Mouse (Mus musculus) limb, embryonic 14.5 days (tissue): ENCODE results near the gene Teddm2. TPM values are rescaled to one million over a fixed set of nuclear protein-coding genes. Genes with fewer than 3 reads are reported as not detected.

Experiments
- ATAC-seq: fragments of 200-750 bp; cut with Nextera tagmentation; 2 replicates; pipeline ENCODE4 v1.8.0; 2017; ENCODE audit warnings: low read depth, moderate number of reproducible peaks, moderate TSS enrichment; ENCODE audit not compliant: low FRiP score
- DNase-seq: peaks from one replicate; pipeline ENCODE4 v3.0.0-alpha.2; 2015; ENCODE audit warnings: low spot score
- H3K27ac ChIP-seq: fragments of 300-500 bp; sonication (generic); replicated peaks from 2 replicates; pipeline ENCODE4 v1.5.1; 2014; ENCODE audit warnings: low read depth, mild to moderate bottlenecking, low read length, moderate library complexity, mixed read lengths
- H3K27me3 ChIP-seq: fragments of 300-500 bp; sonication (generic); 2 replicates; pipeline ENCODE4 v1.6.1; 2014; ENCODE audit warnings: low read length, mixed read lengths; ENCODE audit not compliant: control insufficient read depth, insufficient read depth
- H3K36me3 ChIP-seq: fragments of 300-500 bp; sonication (generic); 2 replicates; pipeline ENCODE4 v1.6.1; 2014; ENCODE audit warnings: mild to moderate bottlenecking, low read length, moderate library complexity, mixed read lengths; ENCODE audit not compliant: control insufficient read depth, insufficient read depth
- H3K4me1 ChIP-seq: fragments of 300-500 bp; sonication (generic); 2 replicates; pipeline ENCODE4 v1.6.1; 2014; ENCODE audit warnings: antibody characterized with exemption, low read length, mixed read lengths; ENCODE audit not compliant: control insufficient read depth, insufficient read depth
- H3K4me2 ChIP-seq: fragments of 300-500 bp; sonication (generic); replicated peaks from 2 replicates; pipeline ENCODE4 v1.6.1; 2014; ENCODE audit warnings: low read depth, mild to moderate bottlenecking, low read length, moderate library complexity; ENCODE audit not compliant: severe bottlenecking
- H3K4me3 ChIP-seq: fragments of 300-500 bp; sonication (generic); replicated peaks from 2 replicates; pipeline ENCODE4 v1.5.1; 2014; ENCODE audit warnings: low read length
- H3K9ac ChIP-seq: fragments of 300-500 bp; sonication (generic); 2 replicates; pipeline ENCODE4 v1.6.1; 2014; ENCODE audit warnings: mild to moderate bottlenecking, low read depth, low read length, moderate library complexity; ENCODE audit not compliant: severe bottlenecking
- H3K9me3 ChIP-seq: fragments of 300-500 bp; sonication (generic); 2 replicates; pipeline ENCODE4 v1.6.1; 2016; ENCODE audit warnings: low read length; ENCODE audit not compliant: control insufficient read depth
- POLR2A ChIP-seq: fragments of 200-500 bp; IDR thresholded peaks from 2 replicates; pipeline ENCODE4 v1.8.0; 2012; ENCODE audit warnings: inconsistent platforms, mild to moderate bottlenecking, moderate library complexity, borderline replicate concordance; ENCODE audit not compliant: insufficient read depth, insufficient read length; ENCODE audit errors: extremely low read depth
- WGBS: fragments of 180-500 bp; shearing (Covaris S2); extraction: QIAGEN DNeasy Blood & Tissue Kit; methylation state at CpG from one replicate; pipeline ENCODE4 v1.1.7; 2014; 5-methylcytosine and 5-hydroxymethylcytosine counted together
- microRNA-seq: library from miRNA; unstranded; fragments of <30 nt; microRNA quantifications from one replicate; pipeline ENCODE4, GENCODE M21; 2016
- polyA plus RNA-seq, 2 experiments: library from polyadenylated mRNA; depleted of rRNA in 1 of 2; stranded (reverse) in 1 of 2; unstranded in 1 of 2; fragments of >200 nt; fragmentation: Nextera tagmentation in 1 of 2; extraction: Ambion mirVana in 1 of 2; gene quantifications; 2 replicates each; pipeline versions ENCODE4 v1.2.1 to v1.2.3; 2012 to 2014

Gene Teddm2
- polyA plus RNA-seq, 2 experiments, result 0.54 to 0.58 TPM

GRCm38 (mm10) chr1:153820216-153820615 lies 79.8 kb downstream of the Teddm2 start:
- Histone ChIP-seq H3K4me1 (no peaks in the 10 kb centered on the region), H3K36me3 (no peaks in the 10 kb centered on the region), H3K4me2 (no peak overlapping the region), H3K9me3 (no peaks in the 10 kb centered on the region), H3K27me3 (no peaks in the 10 kb centered on the region), H3K27ac (no peak overlapping the region), H3K9ac (no peak overlapping the region), H3K4me3 (no peak overlapping the region)
- ATAC-seq, result no peak
- TF ChIP-seq POLR2A, result no peak
- WGBS, result 91% methylated on average over 3 of the region's 3 CpGs
- no peak for DNase-seq

- WGBS, result 65% methylated on average over 2 of the region's 2 CpGs
- no peak for ATAC-seq
- no peak for DNase-seq
- H3K9ac ChIP-seq, result no peak overlapping the region
- no peak overlapping the region for H3K4me3 ChIP-seq
- H3K4me2 ChIP-seq, result no peak overlapping the region
- TF ChIP-seq POLR2A, result no peak
- H3K36me3 ChIP-seq, result no peaks in the 10 kb centered on the region
- no peaks in the 10 kb centered on the region for H3K9me3 ChIP-seq
- H3K27ac ChIP-seq, result no peak overlapping the region
- H3K4me1 ChIP-seq, result no peaks in the 10 kb centered on the region
- H3K27me3 ChIP-seq, result no peaks in the 10 kb centered on the region
Measured at GRCm38 (mm10) chr1:153814278-153814677, 85.8 kb downstream of the Teddm2 start.

- Histone ChIP-seq H3K27me3 (no peaks in the 10 kb centered on the region), H3K9me3 (no peaks in the 10 kb centered on the region), H3K27ac (no peak overlapping the region), H3K4me1 (no peaks in the 10 kb centered on the region), H3K4me2 (no peak overlapping the region), H3K36me3 (no peaks in the 10 kb centered on the region), H3K9ac (no peak overlapping the region), H3K4me3 (no peak overlapping the region)
- DNase-seq (peak; percentile 60), ATAC-seq (no peak)
- 52% methylated on average over 13 of the region's 13 CpGs for WGBS
- TF ChIP-seq POLR2A, result no peak
Measured at GRCm38 (mm10) chr1:153807390-153807993, 92.5 kb downstream of the Teddm2 start.

GRCm38 (mm10) chr1:153803530-153803929 lies 96.5 kb downstream of the Teddm2 start:
- ATAC-seq (no peak), DNase-seq (no peak)
- H3K9me3 ChIP-seq, result no peaks in the 10 kb centered on the region
- no peak overlapping the region for H3K4me3 ChIP-seq
- H3K4me2 ChIP-seq, result no peak overlapping the region
- H3K27ac ChIP-seq, result no peak overlapping the region
- no peaks in the 10 kb centered on the region for H3K36me3 ChIP-seq
- TF ChIP-seq POLR2A, result no peak
- 89% methylated on average over 8 of the region's 8 CpGs for WGBS
- H3K4me1 ChIP-seq, result no peaks in the 10 kb centered on the region
- no peak overlapping the region for H3K9ac ChIP-seq
- no peaks in the 10 kb centered on the region for H3K27me3 ChIP-seq

- no peak for TF ChIP-seq POLR2A
- no peak overlapping the region for H3K27ac ChIP-seq
- WGBS, result 79% methylated on average over 7 of the region's 7 CpGs
Measured at GRCm38 (mm10) chr1:153802691-153803090, 97.3 kb downstream of the Teddm2 start.

More at GRCm38 (mm10) chr1:153802691-153803090, 97.3 kb downstream of the Teddm2 start:
- H3K4me2 ChIP-seq, result no peak overlapping the region
- DNase-seq, result no peak
- H3K4me1 ChIP-seq, result no peaks in the 10 kb centered on the region
- H3K4me3 ChIP-seq, result no peak overlapping the region
- no peaks in the 10 kb centered on the region for H3K36me3 ChIP-seq
- H3K9me3 ChIP-seq, result no peaks in the 10 kb centered on the region
- no peak overlapping the region for H3K9ac ChIP-seq
- no peak for ATAC-seq
- no peaks in the 10 kb centered on the region for H3K27me3 ChIP-seq

Small RNA genes within 50 kb of the gene (microRNA-seq; reads per million reads assigned to microRNA genes)
- gene Mir8114, result 13.7 reads per million, percentile 24 among the genes with 10 or more reads in this experiment

Other genes with a start within 250 kb of the Teddm2 start
- gene Rgs8, start 247.2 kb downstream of the Teddm2 start, polyA plus RNA-seq (2012; rRNA removed), result 1.9 and 2.3 TPM in 2 replicates
- 1.1 and 1.3 TPM in 2 replicates for gene Rgs8, start 247.2 kb downstream of the Teddm2 start, polyA plus RNA-seq (2014; fragmentation: Nextera tagmentation; extraction: Ambion mirVana)
- gene Rgs16, start 159.9 kb downstream of the Teddm2 start, polyA plus RNA-seq (2012; rRNA removed), result 21.9 and 22.6 TPM in 2 replicates
- gene Rgs16, start 159.9 kb downstream of the Teddm2 start, polyA plus RNA-seq (2014; fragmentation: Nextera tagmentation; extraction: Ambion mirVana), result 6.4 and 8.5 TPM in 2 replicates
- 19.4 and 23.5 TPM in 2 replicates for gene Rnasel, start 150.8 kb downstream of the Teddm2 start, polyA plus RNA-seq (2012; rRNA removed)
- gene Rnasel, start 150.8 kb downstream of the Teddm2 start, polyA plus RNA-seq (2014; fragmentation: Nextera tagmentation; extraction: Ambion mirVana), result 10.0 and 14.1 TPM in 2 replicates
- 0.13 and 0.15 TPM in 2 replicates for gene Rgsl1, start 56.1 kb downstream of the Teddm2 start, polyA plus RNA-seq (2012; rRNA removed)
- not detected in 2 replicates for gene Rgsl1, start 56.1 kb downstream of the Teddm2 start, polyA plus RNA-seq (2014; fragmentation: Nextera tagmentation; extraction: Ambion mirVana)
- not detected in 2 replicates for gene Teddm1b, start 25.9 kb downstream of the Teddm2 start, polyA plus RNA-seq (2012; rRNA removed)
- 0.22 and 0.23 TPM in 2 replicates for gene Teddm1b, start 25.9 kb downstream of the Teddm2 start, polyA plus RNA-seq (2014; fragmentation: Nextera tagmentation; extraction: Ambion mirVana)
- not detected in 2 replicates for gene Teddm1a, start 8.5 kb downstream of the Teddm2 start, polyA plus RNA-seq (2012; rRNA removed)
- not detected in 2 replicates for gene Teddm1a, start 8.5 kb downstream of the Teddm2 start, polyA plus RNA-seq (2014; fragmentation: Nextera tagmentation; extraction: Ambion mirVana)
- 88.6 and 93.4 TPM in 2 replicates for gene Glul, start 284 bp downstream of the Teddm2 start, polyA plus RNA-seq (2012; rRNA removed)
- gene Glul, start 284 bp downstream of the Teddm2 start, polyA plus RNA-seq (2014; fragmentation: Nextera tagmentation; extraction: Ambion mirVana), result 92.9 and 94.2 TPM in 2 replicates